Mouse (Mus musculus) hindbrain, embryonic 12.5 days (tissue): ENCODE results near the gene Ctbp2. TPM values are rescaled to one million over a fixed set of nuclear protein-coding genes. Genes with fewer than 3 reads are reported as not detected.
A peak's percentile ranks its signal among the peaks of the same experiment; 100 is the strongest.

Experiments used
- ATAC-seq: fragments of 200-750 bp; cut with Nextera tagmentation; 2 replicates; pipeline ENCODE4 v1.8.0; 2017; ENCODE audit warnings: moderate TSS enrichment; ENCODE audit not compliant: low FRiP score
- H3K27ac ChIP-seq: fragments of 300-500 bp; sonication (generic); 2 replicates; pipeline ENCODE4 v1.5.1; 2016; ENCODE audit warnings: mild to moderate bottlenecking
- H3K27me3 ChIP-seq: fragments of 300-500 bp; sonication (generic); 2 replicates; pipeline ENCODE4 v1.6.1; 2016; ENCODE audit warnings: mild to moderate bottlenecking
- H3K36me3 ChIP-seq: fragments of 300-500 bp; sonication (generic); 2 replicates; pipeline ENCODE4 v1.6.1; 2016; ENCODE audit warnings: mild to moderate bottlenecking
- H3K4me1 ChIP-seq: fragments of 300-500 bp; sonication (generic); 2 replicates; pipeline ENCODE4 v1.6.1; 2016
- H3K4me2 ChIP-seq: fragments of 300-500 bp; sonication (generic); replicated peaks from 2 replicates; pipeline ENCODE4 v1.6.1; 2016; ENCODE audit warnings: mild to moderate bottlenecking
- H3K4me3 ChIP-seq: fragments of 300-500 bp; sonication (generic); 2 replicates; pipeline ENCODE4 v1.5.1; 2016; ENCODE audit warnings: mild to moderate bottlenecking
- H3K9ac ChIP-seq: fragments of 300-500 bp; sonication (generic); 2 replicates; pipeline ENCODE4 v1.6.1; 2016; ENCODE audit warnings: mild to moderate bottlenecking, moderate library complexity
- H3K9me3 ChIP-seq: fragments of 300-500 bp; sonication (generic); replicated peaks from 2 replicates; pipeline ENCODE4 v1.6.1; 2016; ENCODE audit warnings: mild to moderate bottlenecking
- WGBS: fragments of 180-500 bp; shearing (Covaris S2); methylation state at CpG from one replicate; pipeline ENCODE4 v1.1.7; 2016; 5-methylcytosine and 5-hydroxymethylcytosine counted together
- polyA plus RNA-seq: library from polyadenylated mRNA; unstranded; fragments of >200 nt; fragmentation: Nextera tagmentation; extraction: Ambion mirVana; gene quantifications from 2 replicates; pipeline ENCODE4 v1.2.1, GENCODE M21; 2016

Ctbp2 gene
- polyA plus RNA-seq, 1 experiment from 2014 or later: 110 TPM

- WGBS: 92% methylated on average over 3 of the region's 3 CpGs
- H3K4me2 ChIP-seq: no peak overlapping the region
- no peak overlapping the region for H3K4me3 ChIP-seq
- peak overlapping the region; percentile 68; the same call in 1 of the 2 replicates for H3K27ac ChIP-seq
- H3K9me3 ChIP-seq: no peaks in the 10 kb centered on the region
- ATAC-seq: no peak
- H3K4me1 ChIP-seq: peaks cover 75% of the 10 kb centered on the region
- H3K36me3 ChIP-seq: peaks cover 4% of the 10 kb centered on the region; the same call in 1 of the 2 replicates
- no peak overlapping the region for H3K9ac ChIP-seq
- H3K27me3 ChIP-seq: no peaks in the 10 kb centered on the region
These were observed 113.7 kb downstream of the Ctbp2 start for GRCm38 (mm10) chr7:133010477-133010876.

- H3K4me3 ChIP-seq: no peak overlapping the region
- no peak for ATAC-seq
- no peaks in the 10 kb centered on the region for H3K27me3 ChIP-seq
- no peak overlapping the region for H3K4me2 ChIP-seq
- H3K36me3 ChIP-seq: peaks cover 4% of the 10 kb centered on the region; the same call in 1 of the 2 replicates
- peaks cover 69% of the 10 kb centered on the region for H3K4me1 ChIP-seq
- no peaks in the 10 kb centered on the region for H3K9me3 ChIP-seq
- no peak overlapping the region for H3K27ac ChIP-seq
- 80% methylated on average over 8 of the region's 8 CpGs for WGBS
- no peak overlapping the region for H3K9ac ChIP-seq
These were observed 114.5 kb downstream of the Ctbp2 start for GRCm38 (mm10) chr7:133009676-133010075.

- Histone ChIP-seq H3K9ac (no peak overlapping the region), H3K9me3 (no peaks in the 10 kb centered on the region), H3K36me3 (peaks cover 4% of the 10 kb centered on the region; the same call in 1 of the 2 replicates), H3K27ac (no peak overlapping the region), H3K27me3 (no peaks in the 10 kb centered on the region), H3K4me3 (no peak overlapping the region), H3K4me1 (peaks cover 65% of the 10 kb centered on the region), H3K4me2 (no peak overlapping the region)
- 75% methylated on average over 4 of the region's 4 CpGs for WGBS
- ATAC-seq: no peak
These were observed 115.5 kb downstream of the Ctbp2 start for GRCm38 (mm10) chr7:133008663-133009062.

GRCm38 (mm10) chr7:133007343-133007742 lies 116.8 kb downstream of the Ctbp2 start:
- Histone ChIP-seq H3K9me3 (no peaks in the 10 kb centered on the region), H3K36me3 (no peaks in the 10 kb centered on the region; the same call in 1 of the 2 replicates), H3K4me2 (no peak overlapping the region), H3K4me1 (peaks cover 61% of the 10 kb centered on the region), H3K27ac (no peak overlapping the region), H3K27me3 (no peaks in the 10 kb centered on the region), H3K4me3 (no peak overlapping the region), H3K9ac (no peak overlapping the region)
- no peak for ATAC-seq
- WGBS: 84% methylated on average over 11 of the region's 11 CpGs

- no peaks in the 10 kb centered on the region for H3K9me3 ChIP-seq
- 87% methylated on average over 7 of the region's 7 CpGs for WGBS
- H3K36me3 ChIP-seq: no peaks in the 10 kb centered on the region; the same call in 1 of the 2 replicates
- H3K4me2 ChIP-seq: no peak overlapping the region
- peaks cover 47% of the 10 kb centered on the region for H3K4me1 ChIP-seq
- H3K4me3 ChIP-seq: no peak overlapping the region
- H3K9ac ChIP-seq: no peak overlapping the region
- no peaks in the 10 kb centered on the region for H3K27me3 ChIP-seq
- no peak overlapping the region for H3K27ac ChIP-seq
- no peak for ATAC-seq
These were observed 118.4 kb downstream of the Ctbp2 start for GRCm38 (mm10) chr7:133005772-133006171.

- peaks cover 31% of the 10 kb centered on the region for H3K4me1 ChIP-seq
- no peak for ATAC-seq
These were observed 120.7 kb downstream of the Ctbp2 start for GRCm38 (mm10) chr7:133003421-133003820.

GRCm38 (mm10) chr7:133002271-133002670 lies 121.9 kb downstream of the Ctbp2 start:
- peaks cover 23% of the 10 kb centered on the region for H3K4me1 ChIP-seq
- no peak overlapping the region for H3K4me2 ChIP-seq
- H3K27me3 ChIP-seq: no peaks in the 10 kb centered on the region
- peaks cover 23% of the 10 kb centered on the region for H3K36me3 ChIP-seq
- H3K4me3 ChIP-seq: no peak overlapping the region
- no peak for ATAC-seq
- no peak overlapping the region for H3K9ac ChIP-seq
- no peak overlapping the region for H3K27ac ChIP-seq
- WGBS: 91% methylated on average over 6 of the region's 6 CpGs
- H3K9me3 ChIP-seq: no peaks in the 10 kb centered on the region

More at GRCm38 (mm10) chr7:133003421-133003820, 120.7 kb downstream of the Ctbp2 start:
- Histone ChIP-seq H3K9ac (no peak overlapping the region), H3K4me2 (no peak overlapping the region), H3K27ac (no peak overlapping the region), H3K27me3 (no peaks in the 10 kb centered on the region), H3K9me3 (no peaks in the 10 kb centered on the region), H3K36me3 (peaks cover 11% of the 10 kb centered on the region), H3K4me3 (no peak overlapping the region)
- 41% methylated on average over 3 of the region's 3 CpGs for WGBS

GRCm38 (mm10) chr7:133001388-133001787 lies 122.8 kb downstream of the Ctbp2 start:
- 93% methylated on average over 3 of the region's 3 CpGs for WGBS
- H3K27me3 ChIP-seq: no peaks in the 10 kb centered on the region
- no peak overlapping the region for H3K27ac ChIP-seq
- ATAC-seq: no peak
- H3K9me3 ChIP-seq: no peaks in the 10 kb centered on the region
- no peak overlapping the region for H3K4me3 ChIP-seq
- H3K9ac ChIP-seq: no peak overlapping the region
- H3K4me1 ChIP-seq: peaks cover 21% of the 10 kb centered on the region
- H3K4me2 ChIP-seq: no peak overlapping the region
- H3K36me3 ChIP-seq: peaks cover 32% of the 10 kb centered on the region

GRCm38 (mm10) chr7:132999061-132999460 lies 125.1 kb downstream of the Ctbp2 start:
- Histone ChIP-seq H3K9me3 (no peaks in the 10 kb centered on the region), H3K9ac (no peak overlapping the region), H3K36me3 (peaks cover 54% of the 10 kb centered on the region), H3K27ac (no peak overlapping the region), H3K27me3 (no peaks in the 10 kb centered on the region), H3K4me3 (no peak overlapping the region), H3K4me1 (peaks cover 14% of the 10 kb centered on the region), H3K4me2 (no peak overlapping the region)
- WGBS: 98% methylated on average over 11 of the region's 11 CpGs
- ATAC-seq: no peak

- Histone ChIP-seq H3K36me3 (peaks cover 57% of the 10 kb centered on the region), H3K27ac (no peak overlapping the region), H3K4me3 (no peak overlapping the region), H3K9me3 (no peaks in the 10 kb centered on the region), H3K4me2 (no peak overlapping the region), H3K4me1 (peaks cover 11% of the 10 kb centered on the region), H3K9ac (no peak overlapping the region), H3K27me3 (no peaks in the 10 kb centered on the region)
- 92% methylated on average over 12 of the region's 12 CpGs for WGBS
- ATAC-seq: no peak
These were observed 125.5 kb downstream of the Ctbp2 start for GRCm38 (mm10) chr7:132998639-132999038.

- H3K4me3 ChIP-seq: no peak overlapping the region
- H3K4me1 ChIP-seq: peaks cover 3% of the 10 kb centered on the region; the same call in 1 of the 2 replicates
- H3K27me3 ChIP-seq: no peaks in the 10 kb centered on the region
- peaks cover 65% of the 10 kb centered on the region for H3K36me3 ChIP-seq
- no peak overlapping the region for H3K27ac ChIP-seq
- no peak for ATAC-seq
- H3K9me3 ChIP-seq: no peaks in the 10 kb centered on the region
- WGBS: 91% methylated on average over 5 of the region's 5 CpGs
- no peak overlapping the region for H3K9ac ChIP-seq
- no peak overlapping the region for H3K4me2 ChIP-seq
These were observed 127.8 kb downstream of the Ctbp2 start for GRCm38 (mm10) chr7:132996391-132996790.

GRCm38 (mm10) chr7:132994628-132995191 lies 129.4 kb downstream of the Ctbp2 start:
- H3K4me3 ChIP-seq: no peak overlapping the region
- peak; percentile 69 for ATAC-seq
- peaks cover 82% of the 10 kb centered on the region for H3K36me3 ChIP-seq
- no peak overlapping the region for H3K27ac ChIP-seq
- no peaks in the 10 kb centered on the region for H3K9me3 ChIP-seq
- H3K9ac ChIP-seq: no peak overlapping the region
- peaks cover 3% of the 10 kb centered on the region; the same call in 1 of the 2 replicates for H3K4me1 ChIP-seq
- no peak overlapping the region for H3K4me2 ChIP-seq
- 69% methylated on average over 6 of the region's 6 CpGs for WGBS
- no peaks in the 10 kb centered on the region for H3K27me3 ChIP-seq

GRCm38 (mm10) chr7:132994120-132994519 lies 130.0 kb downstream of the Ctbp2 start:
- WGBS: 92% methylated on average over 8 of the region's 8 CpGs
- Histone ChIP-seq H3K27ac (no peak overlapping the region), H3K4me3 (no peak overlapping the region), H3K4me2 (no peak overlapping the region), H3K9ac (no peak overlapping the region), H3K27me3 (no peaks in the 10 kb centered on the region), H3K4me1 (peaks cover 3% of the 10 kb centered on the region; the same call in 1 of the 2 replicates), H3K9me3 (no peaks in the 10 kb centered on the region), H3K36me3 (peaks cover 83% of the 10 kb centered on the region)
- no peak for ATAC-seq
